Mouse (Mus musculus) limb, embryonic 14.5 days (tissue): ENCODE results near the gene Haus7. TPM values are rescaled to one million over a fixed set of nuclear protein-coding genes. Genes with fewer than 3 reads are reported as not detected.

ENCODE experiments used
- ATAC-seq: fragments of 200-750 bp; cut with Nextera tagmentation; 2 replicates; pipeline ENCODE4 v1.8.0; 2017; ENCODE audit warnings: low read depth, moderate number of reproducible peaks, moderate TSS enrichment; ENCODE audit not compliant: low FRiP score
- DNase-seq: peaks from one replicate; pipeline ENCODE4 v3.0.0-alpha.2; 2015; ENCODE audit warnings: low spot score
- H3K27ac ChIP-seq: fragments of 300-500 bp; sonication (generic); replicated peaks from 2 replicates; pipeline ENCODE4 v1.5.1; 2014; ENCODE audit warnings: low read depth, mild to moderate bottlenecking, low read length, moderate library complexity, mixed read lengths
- H3K27me3 ChIP-seq: fragments of 300-500 bp; sonication (generic); 2 replicates; pipeline ENCODE4 v1.6.1; 2014; ENCODE audit warnings: low read length, mixed read lengths; ENCODE audit not compliant: control insufficient read depth, insufficient read depth
- H3K36me3 ChIP-seq: fragments of 300-500 bp; sonication (generic); 2 replicates; pipeline ENCODE4 v1.6.1; 2014; ENCODE audit warnings: mild to moderate bottlenecking, low read length, moderate library complexity, mixed read lengths; ENCODE audit not compliant: control insufficient read depth, insufficient read depth
- H3K4me1 ChIP-seq: fragments of 300-500 bp; sonication (generic); 2 replicates; pipeline ENCODE4 v1.6.1; 2014; ENCODE audit warnings: antibody characterized with exemption, low read length, mixed read lengths; ENCODE audit not compliant: control insufficient read depth, insufficient read depth
- H3K4me2 ChIP-seq: fragments of 300-500 bp; sonication (generic); replicated peaks from 2 replicates; pipeline ENCODE4 v1.6.1; 2014; ENCODE audit warnings: low read depth, mild to moderate bottlenecking, low read length, moderate library complexity; ENCODE audit not compliant: severe bottlenecking
- H3K4me3 ChIP-seq: fragments of 300-500 bp; sonication (generic); replicated peaks from 2 replicates; pipeline ENCODE4 v1.5.1; 2014; ENCODE audit warnings: low read length
- H3K9ac ChIP-seq: fragments of 300-500 bp; sonication (generic); 2 replicates; pipeline ENCODE4 v1.6.1; 2014; ENCODE audit warnings: mild to moderate bottlenecking, low read depth, low read length, moderate library complexity; ENCODE audit not compliant: severe bottlenecking
- H3K9me3 ChIP-seq: fragments of 300-500 bp; sonication (generic); 2 replicates; pipeline ENCODE4 v1.6.1; 2016; ENCODE audit warnings: low read length; ENCODE audit not compliant: control insufficient read depth
- POLR2A ChIP-seq: fragments of 200-500 bp; IDR thresholded peaks from 2 replicates; pipeline ENCODE4 v1.8.0; 2012; ENCODE audit warnings: inconsistent platforms, mild to moderate bottlenecking, moderate library complexity, borderline replicate concordance; ENCODE audit not compliant: insufficient read depth, insufficient read length; ENCODE audit errors: extremely low read depth
- WGBS: fragments of 180-500 bp; shearing (Covaris S2); extraction: QIAGEN DNeasy Blood & Tissue Kit; methylation state at CpG from one replicate; pipeline ENCODE4 v1.1.7; 2014; 5-methylcytosine and 5-hydroxymethylcytosine counted together
- polyA plus RNA-seq, 2 experiments: library from polyadenylated mRNA; depleted of rRNA in 1 of 2; stranded (reverse) in 1 of 2; unstranded in 1 of 2; fragments of >200 nt; fragmentation: Nextera tagmentation in 1 of 2; extraction: Ambion mirVana in 1 of 2; gene quantifications; 2 replicates each; pipeline versions ENCODE4 v1.2.1 to v1.2.3; 2012 to 2014

Gene Haus7
- polyA plus RNA-seq, 2 experiments: 48.7 to 56.1 TPM

- Histone ChIP-seq H3K27ac (no peak overlapping the region), H3K4me2 (no peak overlapping the region), H3K9me3 (no peaks in the 10 kb centered on the region), H3K36me3 (peaks cover 8% of the 10 kb centered on the region; the same call in 1 of the 2 replicates), H3K4me3 (no peak overlapping the region), H3K9ac (no peak overlapping the region), H3K4me1 (no peaks in the 10 kb centered on the region), H3K27me3 (no peaks in the 10 kb centered on the region)
- no peak for DNase-seq
- TF ChIP-seq POLR2A: no peak
- WGBS: 78% methylated on average over 3 of the region's 3 CpGs
- no peak for ATAC-seq
Observed at GRCm38 (mm10) chrX:73490804-73491203, 32.0 kb upstream of the Haus7 start.

GRCm38 (mm10) chrX:73490186-73490585 lies 31.3 kb upstream of the Haus7 start:
- TF ChIP-seq POLR2A: no peak
- H3K4me2 ChIP-seq: no peak overlapping the region
- no peak for DNase-seq
- H3K27me3 ChIP-seq: no peaks in the 10 kb centered on the region
- no peak overlapping the region for H3K4me3 ChIP-seq
- peaks cover 8% of the 10 kb centered on the region; the same call in 1 of the 2 replicates for H3K36me3 ChIP-seq
- no peak for ATAC-seq
- WGBS: 42% methylated on average over 4 of the region's 4 CpGs
- H3K9ac ChIP-seq: no peak overlapping the region
- H3K27ac ChIP-seq: no peak overlapping the region
- no peaks in the 10 kb centered on the region for H3K9me3 ChIP-seq
- H3K4me1 ChIP-seq: no peaks in the 10 kb centered on the region

GRCm38 (mm10) chrX:73486920-73487319 lies 28.1 kb upstream of the Haus7 start:
- Histone ChIP-seq H3K4me2 (no peak overlapping the region), H3K9ac (no peak overlapping the region), H3K36me3 (peaks cover 6% of the 10 kb centered on the region; the same call in 1 of the 2 replicates), H3K4me1 (peaks cover 14% of the 10 kb centered on the region), H3K9me3 (no peaks in the 10 kb centered on the region), H3K4me3 (no peak overlapping the region), H3K27ac (no peak overlapping the region), H3K27me3 (no peaks in the 10 kb centered on the region)
- no peak for DNase-seq
- WGBS: 73% methylated on average over 5 of the region's 5 CpGs
- TF ChIP-seq POLR2A: no peak
- no peak for ATAC-seq

GRCm38 (mm10) chrX:73484870-73485269 lies 26.0 kb upstream of the Haus7 start:
- ATAC-seq: no peak
- Histone ChIP-seq H3K9me3 (no peaks in the 10 kb centered on the region), H3K4me1 (peaks cover 17% of the 10 kb centered on the region), H3K4me2 (peak overlapping the region; percentile 59), H3K36me3 (no peaks in the 10 kb centered on the region), H3K27me3 (no peaks in the 10 kb centered on the region), H3K27ac (no peak overlapping the region), H3K4me3 (peak overlapping the region; percentile 38), H3K9ac (no peak overlapping the region)
- 85% methylated on average over 4 of the region's 4 CpGs for WGBS
- TF ChIP-seq POLR2A: no peak
- no peak for DNase-seq

- Histone ChIP-seq H3K9ac (peak overlapping the region; percentile 56), H3K4me2 (peak overlapping the region; percentile 59), H3K9me3 (no peaks in the 10 kb centered on the region), H3K36me3 (no peaks in the 10 kb centered on the region), H3K4me3 (peak overlapping the region; percentile 38), H3K4me1 (peaks cover 17% of the 10 kb centered on the region), H3K27me3 (no peaks in the 10 kb centered on the region), H3K27ac (peak overlapping the region; percentile 71)
- ATAC-seq (no peak), DNase-seq (no peak)
- WGBS: 60% methylated on average over 1 of the region's 1 CpGs
- no peak for TF ChIP-seq POLR2A
Observed at GRCm38 (mm10) chrX:73484076-73484475, 25.2 kb upstream of the Haus7 start.

GRCm38 (mm10) chrX:73483484-73483810 lies 24.6 kb upstream of the Haus7 start, which contains the start of gene Bgn:
TSS of gene Bgn (plus strand) at chrX:73483602.
- TF ChIP-seq POLR2A: no peak
- peak within 1 kb of the TSS; percentile 59 for H3K4me2 ChIP-seq
- ATAC-seq (peak; percentile 76; the same call in 1 of the 2 replicates), DNase-seq (peak; percentile 29)
- peak within 1 kb of the TSS; percentile 71 for H3K27ac ChIP-seq
- peak within 1 kb of the TSS; percentile 38 for H3K4me3 ChIP-seq
- H3K36me3 ChIP-seq: no peaks in the 10 kb centered on the region
- 23% methylated on average over 10 of the region's 14 CpGs for WGBS
- peak within 1 kb of the TSS; percentile 56 for H3K9ac ChIP-seq
- no peaks in the 10 kb centered on the region for H3K27me3 ChIP-seq
- no peaks in the 10 kb centered on the region for H3K9me3 ChIP-seq
- peaks cover 17% of the 10 kb centered on the region for H3K4me1 ChIP-seq
